ENCODE assay signal across 8 mouse cellular contexts in the genomic region with DNA sequence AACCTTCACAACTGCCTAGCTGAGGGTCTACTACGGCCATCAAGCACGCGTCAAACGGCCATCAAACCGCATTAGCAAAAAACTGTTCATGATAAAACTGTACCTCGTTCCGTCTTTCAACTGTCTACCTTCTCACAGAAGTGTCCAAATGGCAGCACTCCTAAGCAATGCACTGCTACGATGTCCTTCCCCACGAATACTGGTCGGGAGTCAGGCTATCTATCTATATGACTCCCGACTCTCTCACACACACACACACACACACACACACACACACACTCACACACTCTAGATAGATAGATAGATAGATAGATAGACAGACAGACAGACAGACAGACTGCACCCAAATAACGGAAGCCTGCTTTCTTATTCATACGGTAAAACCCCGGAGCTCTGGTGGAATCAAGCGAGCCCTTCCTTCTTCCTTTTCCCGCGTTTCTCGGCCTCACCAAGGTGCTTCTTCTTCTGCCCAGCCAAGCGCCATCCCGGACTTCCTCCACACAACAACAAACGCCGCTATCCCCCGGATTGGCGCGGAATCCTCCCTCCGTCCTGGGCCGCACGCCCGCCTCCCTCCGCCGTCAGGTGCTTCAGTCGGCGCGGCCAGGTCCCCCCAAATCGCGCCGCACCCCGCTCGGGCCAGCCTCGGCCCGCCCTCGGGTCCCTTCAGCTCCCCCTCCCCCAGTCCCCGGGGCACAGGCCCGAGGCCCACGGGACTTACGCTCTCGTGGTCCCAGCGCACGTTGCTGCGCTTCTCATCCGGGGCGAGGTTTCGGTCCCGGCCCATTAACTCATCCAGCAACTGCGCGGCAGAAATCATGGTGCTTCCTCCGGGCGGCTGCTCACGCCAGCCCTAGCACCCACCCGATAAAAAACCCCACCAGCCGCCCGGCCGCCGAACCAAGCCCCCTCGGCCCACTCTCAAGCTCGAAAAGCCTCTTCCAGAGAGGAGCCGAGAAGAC. TPM values are rescaled to one million over a fixed set of nuclear protein-coding genes. Genes with fewer than 3 reads are reported as not detected.
DNase-seq lines count a peak whose midpoint lies in the region; ATAC-seq lines count a peak whose summit lies in the region.

No protein-coding gene starts in this region.

- peaks cover 28% of the 10 kb centered on the region for H3K4me1 ChIP-seq in forebrain, embryonic 14.5 days (ENCODE audit: control insufficient read depth, insufficient read depth, low read length)
- peaks cover 36% of the 10 kb centered on the region for H3K4me1 ChIP-seq in limb, embryonic 12.5 days (replicated peaks)
- H3K4me1 ChIP-seq in midbrain, embryonic 14.5 days (ENCODE audit: control insufficient read depth, insufficient read depth, low read length), result peaks cover 36% of the 10 kb centered on the region

- 0 out of 2 replicates have a peak, but pooled peaks cover 5% of the 10 kb centered on the region for H3K36me3 ChIP-seq in forebrain, embryonic 14.5 days (ENCODE audit: control insufficient read depth, insufficient read depth, low read length)
- peaks cover 15% of the 10 kb centered on the region for H3K36me3 ChIP-seq in limb, embryonic 12.5 days
- no peaks in the 10 kb centered on the region for H3K36me3 ChIP-seq in midbrain, embryonic 14.5 days (ENCODE audit: control insufficient read depth, insufficient read depth, low read length)

- peak overlapping the region; percentile 86 for H3K4me2 ChIP-seq in forebrain, embryonic 14.5 days (ENCODE audit: low read length)
- H3K4me2 ChIP-seq in limb, embryonic 12.5 days, result peak overlapping the region; percentile 84
- peak overlapping the region; percentile 73 for H3K4me2 ChIP-seq in midbrain, embryonic 14.5 days (ENCODE audit: low read length)

- H3K9ac ChIP-seq in forebrain, embryonic 14.5 days (ENCODE audit: low read length), result peak overlapping the region; percentile 99
- H3K9ac ChIP-seq in limb, embryonic 12.5 days (replicated peaks), result peak overlapping the region; percentile 99
- H3K9ac ChIP-seq in midbrain, embryonic 14.5 days (replicated peaks; ENCODE audit: low read length), result peak overlapping the region; percentile 96

- 1% methylated on average over 67 of the region's 67 CpGs for WGBS in forebrain, embryonic 14.5 days
- WGBS in limb, embryonic 12.5 days, result under 1% methylated on average over 67 of the region's 67 CpGs
- under 1% methylated on average over 67 of the region's 67 CpGs for WGBS in midbrain, embryonic 14.5 days

- peak; percentile 80 for ATAC-seq in forebrain, embryonic 14.5 days
- ATAC-seq in limb, embryonic 12.5 days (ENCODE audit: insufficient number of reproducible peaks, insufficient read depth, low FRiP score, low TSS enrichment, low read depth), result no peak; the same call in none of the 2 replicates
- peak; percentile 85 for ATAC-seq in midbrain, embryonic 14.5 days (ENCODE audit: low FRiP score, low TSS enrichment)

- H3K27ac ChIP-seq in forebrain, embryonic 14.5 days (ENCODE audit: low read depth, low read length), result peak overlapping the region; percentile 94
- peak overlapping the region; percentile 98 for H3K27ac ChIP-seq in limb, embryonic 12.5 days
- H3K27ac ChIP-seq in midbrain, embryonic 14.5 days (replicated peaks; ENCODE audit: low read depth, low read length), result peak overlapping the region; percentile 95

- peak; percentile 18 for DNase-seq in cerebellum, adult 9-11 months
- DNase-seq in cerebellum, adult 11 months, result no peak
- peak; percentile 72 for DNase-seq in thymus, postnatal 4 days
- DNase-seq in thymus, postnatal 25 days, result no peak
- no peak for DNase-seq in forebrain, embryonic 14.5 days (ENCODE audit: low spot score)
- DNase-seq in midbrain, embryonic 14.5 days, result peak; percentile 47
- DNase-seq in ovary, postnatal 36 days (ENCODE audit: low spot score), result no peak

- H3K9me3 ChIP-seq in forebrain, embryonic 14.5 days (replicated peaks; ENCODE audit: control insufficient read depth, low read length), result no peaks in the 10 kb centered on the region
- no peaks in the 10 kb centered on the region for H3K9me3 ChIP-seq in limb, embryonic 12.5 days
- no peaks in the 10 kb centered on the region for H3K9me3 ChIP-seq in midbrain, embryonic 14.5 days (ENCODE audit: control insufficient read depth, low read length)

- peak overlapping the region; percentile 93 for H3K4me3 ChIP-seq in forebrain, embryonic 14.5 days (ENCODE audit: low read depth, low read length)
- H3K4me3 ChIP-seq in limb, embryonic 12.5 days (replicated peaks), result peak overlapping the region; percentile 98
- peak overlapping the region; percentile 95 for H3K4me3 ChIP-seq in midbrain, embryonic 14.5 days (replicated peaks; ENCODE audit: low read depth, low read length)

- H3K27me3 ChIP-seq in forebrain, embryonic 14.5 days (replicated peaks; ENCODE audit: control insufficient read depth, insufficient read depth, low read length), result no peaks in the 10 kb centered on the region
- no peaks in the 10 kb centered on the region for H3K27me3 ChIP-seq in limb, embryonic 12.5 days
- no peaks in the 10 kb centered on the region for H3K27me3 ChIP-seq in midbrain, embryonic 14.5 days (ENCODE audit: control insufficient read depth, insufficient read depth, low read length)

RNA-seq across cellular contexts. Expression of a gene that starts 0.5 kb away (rescaled TPM):
- polyA plus RNA-seq in forebrain, embryonic 14.5 days (2014; fragmentation: Nextera tagmentation; extraction: Ambion mirVana), result 89.6 and 104 TPM in 2 replicates
- polyA plus RNA-seq in limb, embryonic 12.5 days (2016; fragmentation: Nextera tagmentation; extraction: Ambion mirVana), result 143 and 148 TPM in 2 replicates
- polyA plus RNA-seq in midbrain, embryonic 14.5 days (2014; fragmentation: Nextera tagmentation; extraction: Ambion mirVana), result 122 and 144 TPM in 2 replicates

RNA-seq across cellular contexts. Expression of a gene that starts 6.6 kb away (rescaled TPM):
- 10.2 and 10.3 TPM in 2 replicates for polyA plus RNA-seq in forebrain, embryonic 14.5 days (2014; fragmentation: Nextera tagmentation; extraction: Ambion mirVana)
- polyA plus RNA-seq in limb, embryonic 12.5 days (2016; fragmentation: Nextera tagmentation; extraction: Ambion mirVana), result 23.9 and 35.0 TPM in 2 replicates
- polyA plus RNA-seq in midbrain, embryonic 14.5 days (2014; fragmentation: Nextera tagmentation; extraction: Ambion mirVana), result 11.9 and 13.1 TPM in 2 replicates

RNA-seq across cellular contexts. Expression of a gene that starts 39.6 kb away (rescaled TPM):
- polyA plus RNA-seq in forebrain, embryonic 14.5 days (2014; fragmentation: Nextera tagmentation; extraction: Ambion mirVana), result not detected in 2 replicates
- not detected in 2 replicates for polyA plus RNA-seq in limb, embryonic 12.5 days (2016; fragmentation: Nextera tagmentation; extraction: Ambion mirVana)
- 0.50 and 0.57 TPM in 2 replicates for polyA plus RNA-seq in midbrain, embryonic 14.5 days (2014; fragmentation: Nextera tagmentation; extraction: Ambion mirVana)

Comparison
In these comparisons a context has a peak if more than half of its experiments do, and no peak if none do; other contexts are left out.
1. DNase-seq: peak in cerebellum, adult 9-11 months (single experiment), thymus, postnatal 4 days (single experiment) and midbrain, embryonic 14.5 days (single experiment); none in cerebellum, adult 11 months (single experiment), thymus, postnatal 25 days (single experiment), forebrain, embryonic 14.5 days (single experiment) and ovary, postnatal 36 days (single experiment).
2. Peak in every context shown above with its lines, with median percentiles within 50 percentile points of each other: H3K27ac ChIP-seq, H3K4me2 ChIP-seq, H3K4me3 ChIP-seq and H3K9ac ChIP-seq.